Comparison of ENCODE assay signal across 12 mouse cellular contexts in the genomic region with DNA sequence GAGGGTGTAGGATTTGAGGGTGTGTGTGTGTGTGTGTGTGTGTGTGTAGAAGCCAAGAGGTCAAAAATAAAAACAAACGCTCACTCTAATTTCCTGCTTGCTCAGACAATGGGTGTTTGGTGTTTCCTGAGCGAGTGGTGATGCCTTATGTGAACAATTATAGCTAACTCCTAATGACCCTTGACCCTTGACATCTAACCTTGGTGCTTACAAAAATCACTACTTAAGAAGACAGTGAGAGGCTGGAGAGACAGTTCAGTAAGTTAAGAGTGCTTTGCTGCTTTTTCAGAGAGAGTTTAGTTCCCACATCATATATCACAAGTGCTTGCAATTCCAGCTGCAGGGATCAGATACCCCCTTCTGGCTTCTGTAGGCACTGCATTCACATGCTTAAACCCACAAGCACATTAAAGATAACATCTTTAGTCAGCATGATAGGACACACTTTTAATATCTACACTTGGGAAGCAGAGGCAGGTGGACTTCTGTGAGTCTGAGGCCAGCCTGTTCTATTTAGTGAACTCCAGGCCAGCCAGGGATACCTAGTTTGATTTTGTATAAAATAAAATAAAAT. TPM values are rescaled to one million over a fixed set of nuclear protein-coding genes. Genes with fewer than 3 reads are reported as not detected.
DNase-seq lines count a peak whose midpoint lies in the region; ATAC-seq and TF ChIP-seq lines count a peak whose summit lies in the region.
"Had no signal": no experiment of that assay in that cellular context is flagged by ENCODE, and none has a peak within 500 bp of the region (broad histone marks: within the 10 kb centered on the region; RNA-seq: fewer than 3 reads in every experiment).

No protein-coding gene starts in this region.

- peak; percentile 56 for TF ChIP-seq CTCF in forebrain, postnatal 0 days (IDR thresholded peaks at IDR 0.05; ENCODE audit: low read depth)
- peak; percentile 54 for TF ChIP-seq CTCF in liver, postnatal 0 days (IDR thresholded peaks at IDR 0.05; ENCODE audit: low read depth)

- ATAC-seq in forebrain, postnatal 0 days = no peak
- ATAC-seq in liver, postnatal 0 days = no peak
- no peak for ATAC-seq in liver, embryonic 12.5 days
- ATAC-seq in megakaryocyte progenitor cell, adult 5-6 weeks (replicated peaks; ENCODE audit: poor library complexity) = peak; percentile 69

- TF ChIP-seq EP300 in liver, postnatal 0 days (IDR thresholded peaks at IDR 0.05; ENCODE audit: low read depth) = no peak

- peak; percentile 31 for DNase-seq in forebrain, postnatal 0 days
- DNase-seq in forebrain, embryonic 10.5 days (ENCODE audit: extremely low spot score, low spot score) = no peak
- DNase-seq in liver, postnatal 0 days = no peak
- DNase-seq in embryo, embryonic 10 days (ENCODE audit: low spot score) = peak; percentile 57
- DNase-seq in thymus, adult 18-20 months = no peak
- DNase-seq in cerebellum, adult 11 months = no peak
- DNase-seq: cerebellum, adult 18-20 months had no signal

- 66% methylated on average over 2 of the region's 2 CpGs for WGBS in forebrain, postnatal 0 days
- 67% methylated on average over 2 of the region's 2 CpGs for WGBS in forebrain, embryonic 10.5 days
- 46% methylated on average over 2 of the region's 2 CpGs for WGBS in liver, postnatal 0 days (ENCODE audit: insufficient replicate concordance)
- WGBS in liver, embryonic 12.5 days (ENCODE audit: insufficient replicate concordance) = 43% methylated on average over 2 of the region's 2 CpGs

- H3K4me2 ChIP-seq in forebrain, postnatal 0 days (ENCODE audit: low read depth) = no peak overlapping the region
- H3K4me2 ChIP-seq in liver, postnatal 0 days (ENCODE audit: low read depth, low read length) = no peak overlapping the region
- no peak overlapping the region for H3K4me2 ChIP-seq in liver, embryonic 12.5 days
- H3K4me2 ChIP-seq: midbrain, embryonic 12.5 days had no signal

- no peak overlapping the region for H3K27ac ChIP-seq in forebrain, postnatal 0 days (ENCODE audit: low read depth, low read length)
- no peak overlapping the region for H3K27ac ChIP-seq in forebrain, embryonic 10.5 days
- no peak overlapping the region for H3K27ac ChIP-seq in liver, postnatal 0 days (ENCODE audit: low read depth)
- no peak overlapping the region for H3K27ac ChIP-seq in liver, embryonic 12.5 days
- H3K27ac ChIP-seq: midbrain, embryonic 12.5 days had no signal

- no peak overlapping the region for H3K9ac ChIP-seq in forebrain, postnatal 0 days
- H3K9ac ChIP-seq in liver, postnatal 0 days (replicated peaks) = no peak overlapping the region
- H3K9ac ChIP-seq in liver, embryonic 12.5 days = no peak overlapping the region
- H3K9ac ChIP-seq: midbrain, embryonic 12.5 days had no signal

- no peaks in the 10 kb centered on the region for H3K27me3 ChIP-seq in forebrain, postnatal 0 days (ENCODE audit: insufficient read depth, low read length)
- H3K27me3 ChIP-seq in forebrain, embryonic 10.5 days (ENCODE audit: poor library complexity, severe bottlenecking) = peaks cover 10% of the 10 kb centered on the region
- H3K27me3 ChIP-seq in liver, postnatal 0 days (ENCODE audit: insufficient read depth, low read length) = no peaks in the 10 kb centered on the region
- peaks cover 27% of the 10 kb centered on the region for H3K27me3 ChIP-seq in liver, embryonic 12.5 days (replicated peaks)
- H3K27me3 ChIP-seq: midbrain, embryonic 12.5 days had no signal

- no peaks in the 10 kb centered on the region for H3K4me1 ChIP-seq in forebrain, postnatal 0 days (ENCODE audit: insufficient read depth)
- H3K4me1 ChIP-seq in forebrain, embryonic 10.5 days = peaks cover 12% of the 10 kb centered on the region; the same call in 1 of the 2 replicates
- no peaks in the 10 kb centered on the region for H3K4me1 ChIP-seq in liver, postnatal 0 days (ENCODE audit: insufficient read depth)
- H3K4me1 ChIP-seq in liver, embryonic 12.5 days = no peaks in the 10 kb centered on the region
- H3K4me1 ChIP-seq: midbrain, embryonic 12.5 days had no signal

- H3K4me3 ChIP-seq in forebrain, postnatal 0 days (ENCODE audit: low read depth, low read length) = no peak overlapping the region
- H3K4me3 ChIP-seq in forebrain, embryonic 10.5 days = no peak overlapping the region
- no peak overlapping the region for H3K4me3 ChIP-seq in liver, postnatal 0 days (ENCODE audit: low read depth, low read length)
- H3K4me3 ChIP-seq in liver, embryonic 12.5 days = no peak overlapping the region
- H3K4me3 ChIP-seq: midbrain, embryonic 12.5 days had no signal

- H3K36me3 ChIP-seq in forebrain, postnatal 0 days (ENCODE audit: insufficient read depth) = no peaks in the 10 kb centered on the region
- no peaks in the 10 kb centered on the region for H3K36me3 ChIP-seq in forebrain, embryonic 10.5 days (replicated peaks)
- H3K36me3 ChIP-seq in liver, postnatal 0 days (replicated peaks; ENCODE audit: insufficient read depth, low read length) = no peaks in the 10 kb centered on the region
- H3K36me3 ChIP-seq in liver, embryonic 12.5 days = no peaks in the 10 kb centered on the region
- H3K36me3 ChIP-seq: midbrain, embryonic 12.5 days had no signal

- H3K9me3 ChIP-seq in forebrain, postnatal 0 days (ENCODE audit: low read length) = no peaks in the 10 kb centered on the region
- no peaks in the 10 kb centered on the region for H3K9me3 ChIP-seq in forebrain, embryonic 10.5 days
- no peaks in the 10 kb centered on the region for H3K9me3 ChIP-seq in liver, postnatal 0 days (ENCODE audit: low read length)
- H3K9me3 ChIP-seq in liver, embryonic 12.5 days (replicated peaks) = no peaks in the 10 kb centered on the region
- H3K9me3 ChIP-seq: midbrain, embryonic 12.5 days had no signal

RNA-seq across cellular contexts. Expression of a gene that starts 8.7 kb away (rescaled TPM):
- not detected in 2 replicates for total RNA-seq in forebrain, postnatal 0 days (2014; rRNA removed)
- not detected in 2 replicates for polyA plus RNA-seq in forebrain, postnatal 0 days (2015; fragmentation: Nextera tagmentation; extraction: Ambion mirVana)
- polyA plus RNA-seq in forebrain, embryonic 10.5 days (2016; fragmentation: Nextera tagmentation; extraction: Ambion mirVana) = not detected in 2 replicates
- polyA plus RNA-seq in liver, postnatal 0 days (2015; fragmentation: Nextera tagmentation; extraction: Ambion mirVana) = 3.2 and 3.3 TPM in 2 replicates
- polyA plus RNA-seq in liver, embryonic 12.5 days (2016; fragmentation: Nextera tagmentation; extraction: Ambion mirVana) = 0.33 and 0.54 TPM in 2 replicates
- 0.44 and 0.59 TPM in 2 replicates for total RNA-seq in megakaryocyte progenitor cell, adult 5-6 weeks (2015)
- 0.29 TPM in 1 of 2 replicates, not detected in the other for total RNA-seq in megakaryocyte progenitor cell, adult 5-6 weeks (2017)
- total RNA-seq: layer of hippocampus, adult 18-20 months had no signal
- polyA plus RNA-seq: midbrain, embryonic 12.5 days had no signal

RNA-seq across cellular contexts. Expression of a gene that starts 15.5 kb away (rescaled TPM):
- not detected in 2 replicates for total RNA-seq in forebrain, postnatal 0 days (2014; rRNA removed)
- not detected in 2 replicates for polyA plus RNA-seq in forebrain, postnatal 0 days (2015; fragmentation: Nextera tagmentation; extraction: Ambion mirVana)
- polyA plus RNA-seq in forebrain, embryonic 10.5 days (2016; fragmentation: Nextera tagmentation; extraction: Ambion mirVana) = not detected in 2 replicates
- 0.05 and 0.23 TPM in 2 replicates for polyA plus RNA-seq in liver, postnatal 0 days (2015; fragmentation: Nextera tagmentation; extraction: Ambion mirVana)
- 0.14 TPM in 1 of 2 replicates, not detected in the other for polyA plus RNA-seq in liver, embryonic 12.5 days (2016; fragmentation: Nextera tagmentation; extraction: Ambion mirVana)
- total RNA-seq in megakaryocyte progenitor cell, adult 5-6 weeks (2015) = not detected in 2 replicates
- not detected in 2 replicates for total RNA-seq in megakaryocyte progenitor cell, adult 5-6 weeks (2017)
- total RNA-seq: ES-E14; layer of hippocampus, adult 18-20 months had no signal
- polyA plus RNA-seq: midbrain, embryonic 12.5 days had no signal

RNA-seq across cellular contexts. Expression of a gene that starts 33.1 kb away (rescaled TPM):
- not detected in 2 replicates for total RNA-seq in forebrain, postnatal 0 days (2014; rRNA removed)
- not detected in 2 replicates for polyA plus RNA-seq in forebrain, postnatal 0 days (2015; fragmentation: Nextera tagmentation; extraction: Ambion mirVana)
- not detected in 2 replicates for polyA plus RNA-seq in forebrain, embryonic 10.5 days (2016; fragmentation: Nextera tagmentation; extraction: Ambion mirVana)
- 1.7 and 2.0 TPM in 2 replicates for polyA plus RNA-seq in liver, postnatal 0 days (2015; fragmentation: Nextera tagmentation; extraction: Ambion mirVana)
- polyA plus RNA-seq in liver, embryonic 12.5 days (2016; fragmentation: Nextera tagmentation; extraction: Ambion mirVana) = 0.37 and 0.43 TPM in 2 replicates
- total RNA-seq in megakaryocyte progenitor cell, adult 5-6 weeks (2015) = not detected in 2 replicates
- not detected in 2 replicates for total RNA-seq in megakaryocyte progenitor cell, adult 5-6 weeks (2017)
- total RNA-seq: ES-E14; layer of hippocampus, adult 18-20 months had no signal
- polyA plus RNA-seq: midbrain, embryonic 12.5 days had no signal

RNA-seq across cellular contexts. Expression of a gene that starts 56.8 kb away (rescaled TPM):
- total RNA-seq in forebrain, postnatal 0 days (2014; rRNA removed) = 77.9 and 107 TPM in 2 replicates
- polyA plus RNA-seq in forebrain, postnatal 0 days (2015; fragmentation: Nextera tagmentation; extraction: Ambion mirVana) = 84.8 and 108 TPM in 2 replicates
- polyA plus RNA-seq in forebrain, embryonic 10.5 days (2016; fragmentation: Nextera tagmentation; extraction: Ambion mirVana) = 120 and 123 TPM in 2 replicates
- 29.9 and 30.0 TPM in 2 replicates for polyA plus RNA-seq in liver, postnatal 0 days (2015; fragmentation: Nextera tagmentation; extraction: Ambion mirVana)
- 58.4 and 61.1 TPM in 2 replicates for polyA plus RNA-seq in liver, embryonic 12.5 days (2016; fragmentation: Nextera tagmentation; extraction: Ambion mirVana)
- total RNA-seq in megakaryocyte progenitor cell, adult 5-6 weeks (2015) = 51.3 and 64.2 TPM in 2 replicates
- total RNA-seq in megakaryocyte progenitor cell, adult 5-6 weeks (2017) = 69.8 and 74.2 TPM in 2 replicates

Comparison
In these comparisons a context has a peak if more than half of its experiments do, and no peak if none do; other contexts are left out.
1. DNase-seq: peak in forebrain, postnatal 0 days (single experiment) and embryo, embryonic 10 days (single experiment); none in forebrain, embryonic 10.5 days (single experiment), liver, postnatal 0 days (single experiment), thymus, adult 18-20 months (0 of 2) and cerebellum, adult 11 months (single experiment).